Mouse (Mus musculus) MEL (cell line): ENCODE results near the gene Tefm. TPM values are rescaled to one million over a fixed set of nuclear protein-coding genes. Genes with fewer than 3 reads are reported as not detected.

Experiments
- DNase-seq: peaks from one replicate; pipeline ENCODE4 v3.0.0; 2011; ENCODE audit warnings: low read depth, low spot score
- H3K27ac ChIP-seq: 2 replicates; pipeline ENCODE4 v1.5.1; 2012; ENCODE audit warnings: low read depth, mild to moderate bottlenecking, control low read depth, low read length, moderate library complexity; ENCODE audit not compliant: control insufficient read depth
- H3K27me3 ChIP-seq, 2 experiments: fragments of 150-350 bp in 1 of 2; sonication (generic) in 1 of 2; 2 replicates each; pipeline ENCODE4 v1.6.1; 2012; ENCODE audit warnings: low read length in 2 of 2, mild to moderate bottlenecking in 2 of 2, improper control_type of control experiment in 1 of 2, moderate library complexity in 1 of 2; ENCODE audit not compliant: insufficient read depth in 2 of 2, control insufficient read depth in 1 of 2
- H3K36me3 ChIP-seq, 2 experiments: 2 replicates each; pipeline ENCODE4 v1.6.1; 2012 to 2014; ENCODE audit warnings: low read length in 2 of 2, improper control_type of control experiment in 1 of 2, inconsistent platforms in 1 of 2, mild to moderate bottlenecking in 1 of 2; ENCODE audit not compliant: insufficient read depth in 2 of 2, control insufficient read depth in 1 of 2
- H3K4me1 ChIP-seq, 2 experiments: fragments of 150-350 bp in 1 of 2; sonication (generic) in 1 of 2; 2 replicates each; pipeline ENCODE4 v1.6.1; 2012; ENCODE audit warnings: low read length in 2 of 2, improper control_type of control experiment in 1 of 2, mild to moderate bottlenecking in 1 of 2; ENCODE audit not compliant: insufficient read depth in 2 of 2, control insufficient read depth in 1 of 2
- H3K4me3 ChIP-seq, 2 experiments: fragments of 150-350 bp in 1 of 2; sonication (generic) in 1 of 2; 2 replicates each; pipeline ENCODE4 v1.5.1; 2012; ENCODE audit warnings: low read depth in 2 of 2, low read length in 2 of 2, mild to moderate bottlenecking in 2 of 2, moderate library complexity in 2 of 2, control low read depth in 1 of 2, improper control_type of control experiment in 1 of 2; ENCODE audit not compliant: control insufficient read depth in 1 of 2, insufficient read depth in 1 of 2
- H3K79me2 ChIP-seq: 2 replicates; pipeline ENCODE4 v1.6.1; 2012; ENCODE audit warnings: mild to moderate bottlenecking, low read length, moderate library complexity; ENCODE audit not compliant: control insufficient read depth, poor library complexity, insufficient read depth
- H3K9ac ChIP-seq: 2 replicates; pipeline ENCODE4 v1.6.1; 2012; ENCODE audit warnings: low read depth, mild to moderate bottlenecking, control low read depth, low read length, moderate library complexity; ENCODE audit not compliant: control insufficient read depth, poor library complexity, severe bottlenecking
- H3K9me3 ChIP-seq: fragments of 150-350 bp; sonication (generic); replicated peaks from 2 replicates; pipeline ENCODE4 v1.6.1; 2012; ENCODE audit warnings: mild to moderate bottlenecking, low read length, improper control_type of control experiment, moderate library complexity; ENCODE audit not compliant: insufficient read depth
- BHLHE40 ChIP-seq: IDR thresholded peaks from 2 replicates; pipeline ENCODE4 v1.6.1; 2012; ENCODE audit warnings: low read depth, mild to moderate bottlenecking, inconsistent platforms, low read length, improper control_type of control experiment, borderline replicate concordance
- CHD1 ChIP-seq: IDR thresholded peaks from 2 replicates; pipeline ENCODE4 v1.6.1; 2012; ENCODE audit warnings: low read depth, mild to moderate bottlenecking, inconsistent platforms, low read length, improper control_type of control experiment
- CHD2 ChIP-seq: IDR thresholded peaks from 2 replicates; pipeline ENCODE4 v1.6.1; 2011; ENCODE audit warnings: low read length, improper control_type of control experiment
- E2F4 ChIP-seq: IDR thresholded peaks from 2 replicates; pipeline ENCODE4 v1.6.1; 2011; ENCODE audit warnings: low read depth, low read length, improper control_type of control experiment, borderline replicate concordance
- ELF1 ChIP-seq: IDR thresholded peaks from 2 replicates; pipeline ENCODE4 v1.6.1; 2014; ENCODE audit warnings: low read depth, mild to moderate bottlenecking, inconsistent platforms, low read length, improper control_type of control experiment, moderate library complexity
- EP300 ChIP-seq, 2 experiments: IDR thresholded peaks; 2 replicates each; pipeline ENCODE4 v1.6.1; 2011; ENCODE audit warnings: improper control_type of control experiment in 2 of 2, low read length in 2 of 2, low read depth in 1 of 2, mild to moderate bottlenecking in 1 of 2
- GABPA ChIP-seq: IDR thresholded peaks from 2 replicates; pipeline ENCODE4 v1.6.1; 2012; ENCODE audit warnings: low read depth, mild to moderate bottlenecking, inconsistent platforms, low read length, improper control_type of control experiment, moderate library complexity
- GATA1 ChIP-seq: IDR thresholded peaks from 2 replicates; pipeline ENCODE4 v1.6.1; 2011; ENCODE audit warnings: low read depth, low read length, improper control_type of control experiment
- JUND ChIP-seq: IDR thresholded peaks from 2 replicates; pipeline ENCODE4 v1.6.1; 2011; ENCODE audit warnings: low read depth, mild to moderate bottlenecking, improper control_type of control experiment, low read length
- KAT2A ChIP-seq: conservative IDR thresholded peaks from 2 replicates; pipeline ENCODE4 v1.6.1; 2012; ENCODE audit warnings: low read depth, low read length, improper control_type of control experiment, inconsistent platforms
- MAFK ChIP-seq: IDR thresholded peaks from 2 replicates; pipeline ENCODE4 v1.6.1; 2011; ENCODE audit warnings: low read depth, mild to moderate bottlenecking, low read length, improper control_type of control experiment, borderline replicate concordance
- MAZ ChIP-seq: IDR thresholded peaks from 2 replicates; pipeline ENCODE4 v1.6.1; 2012; ENCODE audit warnings: low read depth, mild to moderate bottlenecking, inconsistent platforms, low read length, improper control_type of control experiment
- MEF2A ChIP-seq: IDR thresholded peaks from 2 replicates; pipeline ENCODE4 v1.6.1; 2014; ENCODE audit warnings: low read depth, mild to moderate bottlenecking, inconsistent platforms, low read length, improper control_type of control experiment; ENCODE audit not compliant: poor library complexity, insufficient replicate concordance, severe bottlenecking; ENCODE audit errors: extremely low read depth
- MXI1 ChIP-seq: IDR thresholded peaks from 2 replicates; pipeline ENCODE4 v1.6.1; 2011; ENCODE audit warnings: mild to moderate bottlenecking, low read depth, low read length, improper control_type of control experiment
- MYB ChIP-seq: IDR thresholded peaks from 2 replicates; pipeline ENCODE4 v1.6.1; 2011; ENCODE audit warnings: mild to moderate bottlenecking, low read depth, low read length, improper control_type of control experiment
- MYC ChIP-seq: IDR thresholded peaks from 2 replicates; pipeline ENCODE4 v1.6.1; 2011; ENCODE audit warnings: low read depth, mild to moderate bottlenecking, low read length, improper control_type of control experiment, moderate library complexity
- NELFE ChIP-seq: IDR thresholded peaks from 2 replicates; pipeline ENCODE4 v1.6.1; 2011; ENCODE audit warnings: low read depth, low read length, improper control_type of control experiment
- POLR2A ChIP-seq, 2 experiments: IDR thresholded peaks; 2 replicates each; pipeline ENCODE4 v1.6.1; 2011 to 2012; ENCODE audit warnings: low read length in 2 of 2, mild to moderate bottlenecking in 2 of 2, control low read depth in 1 of 2, improper control_type of control experiment in 1 of 2, low read depth in 1 of 2, moderate library complexity in 1 of 2; ENCODE audit not compliant: control insufficient read depth in 1 of 2, insufficient read depth in 1 of 2, poor library complexity in 1 of 2
- POLR2AphosphoS5 ChIP-seq: IDR thresholded peaks from 2 replicates; pipeline ENCODE4 v1.6.1; 2012; ENCODE audit warnings: low read depth, borderline replicate concordance, mild to moderate bottlenecking, inconsistent platforms, low read length, moderate library complexity, mixed read lengths
- RAD21 ChIP-seq: IDR thresholded peaks from 2 replicates; pipeline ENCODE4 v1.6.1; 2011; ENCODE audit warnings: mild to moderate bottlenecking, low read depth, low read length, improper control_type of control experiment
- RCOR1 ChIP-seq: IDR thresholded peaks from 2 replicates; pipeline ENCODE4 v1.6.1; 2012; ENCODE audit warnings: low read depth, mild to moderate bottlenecking, inconsistent platforms, low read length, improper control_type of control experiment
- SIN3A ChIP-seq: IDR thresholded peaks from 2 replicates; pipeline ENCODE4 v1.6.1; 2012; ENCODE audit warnings: low read length, improper control_type of control experiment, inconsistent platforms
- UBTF ChIP-seq: IDR thresholded peaks from 2 replicates; pipeline ENCODE4 v1.6.1; 2012; ENCODE audit warnings: low read depth, mild to moderate bottlenecking, inconsistent platforms, low read length, improper control_type of control experiment, moderate library complexity, borderline replicate concordance; ENCODE audit not compliant: insufficient read depth
- USF1 ChIP-seq: IDR thresholded peaks from 2 replicates; pipeline ENCODE4 v1.6.1; 2014; ENCODE audit warnings: low read depth, mild to moderate bottlenecking, inconsistent platforms, low read length, improper control_type of control experiment, moderate library complexity
- USF2 ChIP-seq, 2 experiments: IDR thresholded peaks; 2 replicates each; pipeline ENCODE4 v1.6.1; 2011 to 2012; ENCODE audit warnings: improper control_type of control experiment in 2 of 2, low read length in 2 of 2, borderline replicate concordance in 1 of 2, inconsistent platforms in 1 of 2, low read depth in 1 of 2, mild to moderate bottlenecking in 1 of 2; ENCODE audit not compliant: insufficient read depth in 1 of 2
- ZC3H11A ChIP-seq: IDR thresholded peaks from 2 replicates; pipeline ENCODE4 v1.6.1; 2012; ENCODE audit warnings: low read depth, mild to moderate bottlenecking, inconsistent platforms, low read length, improper control_type of control experiment
- ZKSCAN1 ChIP-seq: IDR thresholded peaks from 2 replicates; pipeline ENCODE4 v1.6.1; 2012; ENCODE audit warnings: low read depth, mild to moderate bottlenecking, inconsistent platforms, low read length, improper control_type of control experiment, moderate library complexity
- polyA plus RNA-seq, 2 experiments: library from polyadenylated mRNA; stranded (reverse) in 1 of 2; unstranded in 1 of 2; fragments of >175 nt in 1 of 2; fragments of >200 nt in 1 of 2; gene quantifications; 2 replicates each; pipeline versions ENCODE4 v1.2.1 to v1.2.4; 2012; ENCODE audit warnings: low replicate concordance in 2 of 2, low read depth in 1 of 2; ENCODE audit not compliant: insufficient read length in 2 of 2, insufficient read depth in 1 of 2, missing spikeins in 1 of 2
- total RNA-seq: library from RNA; depleted of rRNA; stranded (reverse); fragments of 300-350 nt; gene quantifications from 2 replicates; pipeline ENCODE4 v1.2.3, GENCODE M21; 2012

Gene Tefm
- total and polyA plus RNA-seq, 3 experiments: 23.6 to 33.9 TPM; not detected in 1

- Histone ChIP-seq H3K9ac (no peak overlapping the region), H3K4me1 (no peaks in the 10 kb centered on the region), H3K27me3 (peaks cover 2 to 4% of the 10 kb centered on the region in 2 experiments; a peak in 2 of 4 replicates), H3K9me3 (no peaks in the 10 kb centered on the region), H3K79me2 (no peaks in the 10 kb centered on the region)
- no peak for DNase-seq
- TF ChIP-seq JUND: no peak
- no peak for TF ChIP-seq MXI1
- no peak for TF ChIP-seq MYC
- no peak for TF ChIP-seq SIN3A
- TF ChIP-seq ELF1: no peak
- no peak for TF ChIP-seq POLR2A (IDR thresholded peaks at IDR 0.05; ENCODE audit: control insufficient read depth in 1 of 2, insufficient read depth in 1 of 2, low read depth in 1 of 2, low read length in 2 of 2, poor library complexity in 1 of 2)
- TF ChIP-seq RCOR1: no peak
- no peak for TF ChIP-seq UBTF
- no peak for TF ChIP-seq MAZ
- TF ChIP-seq POLR2AphosphoS5: no peak
- no peak for TF ChIP-seq RAD21
- no peak for TF ChIP-seq CHD2
- TF ChIP-seq CHD1: no peak
- TF ChIP-seq ZKSCAN1: no peak
- TF ChIP-seq, all 39 proteins: peak for 0
- no peak overlapping the region for H3K27ac ChIP-seq
- H3K36me3 ChIP-seq: no peaks in the 10 kb centered on the region
- no peak overlapping the region for H3K4me3 ChIP-seq
These were observed 13.6 kb upstream of the Tefm start for GRCm38 (mm10) chr11:80155541-80155940.

GRCm38 (mm10) chr11:80154501-80154900, 12.5 kb upstream of the Tefm start:
- H3K4me3 ChIP-seq: no peak overlapping the region
- H3K4me1 ChIP-seq: no peaks in the 10 kb centered on the region
- no peaks in the 10 kb centered on the region for H3K79me2 ChIP-seq
- H3K36me3 ChIP-seq: no peaks in the 10 kb centered on the region
- H3K27ac ChIP-seq: no peak overlapping the region
- H3K9ac ChIP-seq: no peak overlapping the region
- H3K9me3 ChIP-seq: no peaks in the 10 kb centered on the region
- no peak for DNase-seq
- TF ChIP-seq BHLHE40: no peak
- TF ChIP-seq MAZ: no peak
- TF ChIP-seq JUND: no peak
- no peak for TF ChIP-seq RAD21
- no peak for TF ChIP-seq USF1
- TF ChIP-seq RCOR1: no peak
- TF ChIP-seq E2F4: no peak
- TF ChIP-seq CHD1: no peak
- no peak for TF ChIP-seq ZC3H11A
- no peak for TF ChIP-seq NELFE
- no peak for TF ChIP-seq USF2 (IDR thresholded peaks at IDR 0.05; ENCODE audit: borderline replicate concordance in 1 of 2, insufficient read depth in 1 of 2, low read depth in 1 of 2, low read length in 2 of 2)
- TF ChIP-seq ELF1: no peak
- TF ChIP-seq MYB: no peak
- no peak for TF ChIP-seq EP300 (IDR thresholded peaks at IDR 0.05; ENCODE audit: low read depth in 1 of 2, low read length in 2 of 2)
- no peak for TF ChIP-seq GATA1
- TF ChIP-seq MEF2A: no peak
- no peak for TF ChIP-seq MAFK
- no peak for TF ChIP-seq POLR2AphosphoS5
- no peak for TF ChIP-seq KAT2A
- TF ChIP-seq GABPA: no peak
- TF ChIP-seq, all 39 proteins: peak for 0
- H3K27me3 ChIP-seq: peaks cover 2 to 4% of the 10 kb centered on the region in 2 experiments; a peak in 2 of 4 replicates
